Comparison of ENCODE assay signal across 8 mouse cellular contexts in the genomic region with DNA sequence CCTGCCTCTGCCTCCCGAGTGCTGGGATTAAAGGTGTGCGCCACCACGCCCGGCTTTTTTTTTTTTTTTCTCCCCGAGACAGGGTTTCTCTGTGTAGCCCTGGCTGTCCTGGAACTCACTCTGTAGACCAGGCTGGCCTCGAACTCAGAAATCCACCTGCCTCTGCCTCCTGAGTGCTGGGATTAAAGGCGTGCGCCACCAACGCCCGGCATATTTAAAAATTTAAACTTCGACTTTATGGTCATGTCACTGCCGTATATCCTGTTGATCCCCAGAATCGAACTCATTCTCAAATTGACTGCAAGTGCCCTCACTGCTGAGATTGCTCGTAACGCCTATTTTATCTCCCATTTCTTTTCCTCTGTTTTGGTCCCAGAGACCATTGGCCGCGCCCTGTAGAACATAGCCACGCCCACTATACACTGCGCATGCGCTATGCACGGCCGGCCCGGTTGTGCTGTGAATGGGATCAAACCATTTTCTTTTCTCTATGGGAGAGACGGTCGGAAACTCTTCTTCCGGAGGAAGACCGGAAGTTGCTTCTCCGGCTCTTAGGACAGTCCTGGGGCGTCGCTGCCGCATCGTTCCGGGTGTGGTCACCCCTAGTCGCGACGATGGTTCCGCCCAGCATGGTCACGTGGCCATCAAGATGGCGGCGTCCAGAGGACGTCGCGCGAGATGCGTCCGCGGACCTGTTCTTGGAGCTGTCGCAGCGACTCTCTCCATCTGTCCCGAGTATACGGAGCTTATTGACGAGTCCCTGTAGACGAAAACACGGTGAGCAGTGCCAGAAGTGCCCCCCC. TPM values are rescaled to one million over a fixed set of nuclear protein-coding genes. Genes with fewer than 3 reads are reported as not detected.
DNase-seq lines count a peak whose midpoint lies in the region; ATAC-seq lines count a peak whose summit lies in the region.

A gene (plus strand): TSS at position 627 of the 803 bp plus-strand sequence.
A gene (plus strand): TSS at position 665 of the 803 bp plus-strand sequence.

- intact Hi-C loops in gastrocnemius, postnatal 14 days (cut with DNase I; ENCODE audit: low total_unique reads) = no loop called here
- intact Hi-C loops in left cerebral cortex, postnatal 10 days (cut with DNase I) = no loop called here

- peak; percentile 94 for ATAC-seq in inflammation-experienced regulatory T-cells, adult 6 months
- ATAC-seq in megakaryocyte-erythroid progenitor cell, adult 5-6 weeks (replicated peaks; ENCODE audit: low FRiP score, low TSS enrichment, poor library complexity, severe bottlenecking) = peak; percentile 73

- peak; percentile 98 to 100 for DNase-seq in adrenal gland, adult (ENCODE audit: inconsistent age in 2 of 2, low spot score in 1 of 2)
- DNase-seq in embryo, embryonic 10.5 days (ENCODE audit: low spot score) = peak; percentile 99
- DNase-seq in gastrocnemius, postnatal 14 days = peak; percentile 99
- peak; percentile 98 for DNase-seq in left cerebral cortex, postnatal 10 days (ENCODE audit: extremely low spot score in 1 of 2, low spot score in 2 of 2)
- DNase-seq in right cerebral cortex, postnatal 25 days = peak; percentile 97
- DNase-seq in urinary bladder, postnatal 4 days (ENCODE audit: low spot score in 2 of 2) = peak; percentile 97 to 100

RNA-seq across cellular contexts. Expression of the first gene that starts in this region (rescaled TPM):
- total RNA-seq in gastrocnemius, postnatal 14 days (2021) = 10 to 100 TPM; 38.6 to 39.8 TPM
- polyA plus RNA-seq in inflammation-experienced regulatory T-cells, adult 6 months (2017; shearing (Covaris generic)) = 10 to 100 TPM in 2 of 3 experiments, 1 to 10 TPM in 1; 9.2 to 17.9 (median 10.9) TPM
- 10 to 100 TPM; 79.3 to 83.5 TPM for total RNA-seq in left cerebral cortex, postnatal 10 days (2021)
- 12.3 and 31.4 TPM in 2 replicates for total RNA-seq in megakaryocyte-erythroid progenitor cell, adult 5-6 weeks (2014; fragmentation: Nextera tagmentation)
- 31.2 and 37.8 TPM in 2 replicates for total RNA-seq in megakaryocyte-erythroid progenitor cell, adult 5-6 weeks (2017)

RNA-seq across cellular contexts. Expression of the second gene that starts in this region (rescaled TPM):
- total RNA-seq in gastrocnemius, postnatal 14 days (2021) = under 1 TPM; 0.41 to 0.47 TPM
- 1 to 10 TPM in 2 of 3 experiments, under 1 TPM in 1; 0.60 to 1.9 (median 1.1) TPM for polyA plus RNA-seq in inflammation-experienced regulatory T-cells, adult 6 months (2017; shearing (Covaris generic))
- 1 to 10 TPM; 3.4 to 5.0 TPM for total RNA-seq in left cerebral cortex, postnatal 10 days (2021)
- 1.2 and 6.3 TPM in 2 replicates for total RNA-seq in megakaryocyte-erythroid progenitor cell, adult 5-6 weeks (2014; fragmentation: Nextera tagmentation)
- 0.11 and 2.6 TPM in 2 replicates for total RNA-seq in megakaryocyte-erythroid progenitor cell, adult 5-6 weeks (2017)

Comparison
In these comparisons a context has a peak if more than half of its experiments do, and no peak if none do; other contexts are left out.
1. Peak in every context shown above with its lines: DNase-seq and ATAC-seq.